Comparison of ENCODE assay signal across 8 mouse cellular contexts in the genomic region with DNA sequence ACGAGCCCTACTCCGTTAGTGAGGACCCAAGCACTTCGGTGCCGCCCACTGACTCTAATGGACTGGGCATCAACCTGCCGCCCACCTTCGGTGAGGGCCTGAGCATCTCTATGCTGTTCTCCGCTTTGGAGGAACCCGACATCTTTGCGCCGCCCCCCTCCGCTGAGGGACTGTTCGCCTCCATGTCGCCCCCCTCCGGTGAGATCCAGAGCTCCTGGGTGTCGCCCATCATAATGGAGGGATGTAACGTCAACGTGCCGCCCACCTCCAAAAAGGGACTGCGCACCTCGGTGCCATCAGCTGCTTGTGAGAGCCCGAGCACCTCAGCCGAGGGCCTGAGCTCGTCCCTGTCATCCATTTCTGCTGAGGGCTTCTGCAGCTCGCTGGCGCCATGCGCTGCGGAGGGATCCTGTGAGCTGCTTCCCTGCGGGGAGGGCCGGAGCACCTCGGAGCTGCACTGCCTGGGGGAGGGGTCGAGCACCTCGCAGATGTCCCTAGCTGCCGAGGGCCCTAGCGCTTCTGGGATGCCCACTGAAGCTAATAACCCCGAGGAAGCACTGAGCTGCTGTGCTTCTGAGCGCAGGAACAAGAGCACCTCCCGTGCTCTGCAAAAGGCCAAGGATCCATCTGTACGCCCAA. TPM values are rescaled to one million over a fixed set of nuclear protein-coding genes. Genes with fewer than 3 reads are reported as not detected.
DNase-seq lines count a peak whose midpoint lies in the region; ATAC-seq and TF ChIP-seq lines count a peak whose summit lies in the region.

No protein-coding gene starts in this region.

- H3K9ac ChIP-seq in lung, embryonic 15.5 days, result peak overlapping the region; percentile 54

- no peaks in the 10 kb centered on the region for H3K9me3 ChIP-seq in hindbrain, embryonic 10.5 days
- H3K9me3 ChIP-seq in lung, embryonic 15.5 days, result no peaks in the 10 kb centered on the region

- peaks cover 86% of the 10 kb centered on the region for H3K27me3 ChIP-seq in hindbrain, embryonic 10.5 days (ENCODE audit: insufficient read depth, poor library complexity, severe bottlenecking)
- peaks cover 34% of the 10 kb centered on the region for H3K27me3 ChIP-seq in lung, embryonic 15.5 days

- H3K36me3 ChIP-seq in hindbrain, embryonic 10.5 days, result 0 out of 2 replicates have a peak, but pooled peaks cover 6% of the 10 kb centered on the region
- H3K36me3 ChIP-seq in lung, embryonic 15.5 days, result no peaks in the 10 kb centered on the region

- 17% methylated on average over 38 of the region's 38 CpGs for WGBS in hindbrain, embryonic 10.5 days
- WGBS in lung, embryonic 15.5 days, result 12% methylated on average over 34 of the region's 38 CpGs
- 17% methylated on average over 38 of the region's 38 CpGs for WGBS in olfactory bulb, adult 2 months

- no peak for TF ChIP-seq POLR2A in olfactory bulb, adult 2 months (IDR thresholded peaks at IDR 0.05; ENCODE audit: insufficient read depth, low read depth, low read length)

- peak; percentile 81 for ATAC-seq in lung, embryonic 15.5 days (ENCODE audit: borderline replicate concordance, extremely low read depth, low FRiP score, low TSS enrichment)

- peak overlapping the region; percentile 91 for H3K4me2 ChIP-seq in lung, embryonic 15.5 days

- no peaks in the 10 kb centered on the region for H3K4me1 ChIP-seq in hindbrain, embryonic 10.5 days (replicated peaks)
- H3K4me1 ChIP-seq in lung, embryonic 15.5 days, result peaks cover 3% of the 10 kb centered on the region; the same call in 1 of the 2 replicates
- peaks cover 11% of the 10 kb centered on the region for H3K4me1 ChIP-seq in olfactory bulb, adult 2 months (ENCODE audit: control insufficient read depth, insufficient read depth, low read length)

- peak overlapping the region; percentile 69; the same call in 1 of the 2 replicates for H3K27ac ChIP-seq in hindbrain, embryonic 10.5 days
- no peak overlapping the region for H3K27ac ChIP-seq in lung, embryonic 15.5 days
- peak overlapping the region; percentile 63 for H3K27ac ChIP-seq in olfactory bulb, adult 2 months (ENCODE audit: insufficient read depth, low read depth, low read length)

- peak; percentile 80 for DNase-seq in Muller cell, postnatal 12 days (ENCODE audit: inconsistent ontology term)
- peak; percentile 84 for DNase-seq in cerebellum, adult 9-11 months
- peak; percentile 66 to 85 for DNase-seq in frontal cortex, adult 2 months (ENCODE audit: extremely low spot score in 1 of 2, low spot score in 1 of 2)
- DNase-seq in hindbrain, embryonic 10.5 days (ENCODE audit: low spot score), result peak; percentile 70
- DNase-seq in layer of hippocampus, adult 9-11 months, result peak; percentile 74
- peak; percentile 67 for DNase-seq in thymus, postnatal 0 days (ENCODE audit: low spot score)

- peak; percentile 31 for TF ChIP-seq CTCF in olfactory bulb, adult 2 months (IDR thresholded peaks at IDR 0.05; ENCODE audit: insufficient read depth, low read depth, low read length)

- H3K4me3 ChIP-seq in hindbrain, embryonic 10.5 days, result peak overlapping the region; percentile 65
- peak overlapping the region; percentile 56 for H3K4me3 ChIP-seq in lung, embryonic 15.5 days
- H3K4me3 ChIP-seq in olfactory bulb, adult 2 months (ENCODE audit: insufficient read depth, low read depth, low read length), result peak overlapping the region; percentile 82

RNA-seq across cellular contexts. Expression of a gene that starts 1.2 kb away (rescaled TPM):
- 77.5 and 93.9 TPM in 2 replicates for polyA plus RNA-seq in frontal cortex, adult 2 months (2012; rRNA removed)
- polyA plus RNA-seq in hindbrain, embryonic 10.5 days (2016; fragmentation: Nextera tagmentation; extraction: Ambion mirVana), result 28.3 and 47.5 TPM in 2 replicates
- 16.5 and 17.5 TPM in 2 replicates for polyA plus RNA-seq in lung, embryonic 15.5 days (2015; fragmentation: Nextera tagmentation; extraction: Ambion mirVana)
- polyA plus RNA-seq in olfactory bulb, adult 2 months (2012; ENCODE audit: insufficient read depth, insufficient read length, low replicate concordance, missing spikeins), result not detected in 2 replicates
- polyA plus RNA-seq in thymus, postnatal 0 days (2015; fragmentation: Nextera tagmentation; extraction: Ambion mirVana), result 3.6 and 4.3 TPM in 2 replicates

RNA-seq across cellular contexts. Expression of a gene that starts 41.8 kb away (rescaled TPM):
- 12.1 and 14.6 TPM in 2 replicates for polyA plus RNA-seq in frontal cortex, adult 2 months (2012; rRNA removed)
- polyA plus RNA-seq in hindbrain, embryonic 10.5 days (2016; fragmentation: Nextera tagmentation; extraction: Ambion mirVana), result 63.6 and 76.6 TPM in 2 replicates
- polyA plus RNA-seq in lung, embryonic 15.5 days (2015; fragmentation: Nextera tagmentation; extraction: Ambion mirVana), result 65.7 and 66.6 TPM in 2 replicates
- not detected in 2 replicates for polyA plus RNA-seq in olfactory bulb, adult 2 months (2012; ENCODE audit: insufficient read depth, insufficient read length, low replicate concordance, missing spikeins)
- polyA plus RNA-seq in thymus, postnatal 0 days (2015; fragmentation: Nextera tagmentation; extraction: Ambion mirVana), result 66.7 and 74.1 TPM in 2 replicates
